8 mouse cellular contexts compared by ENCODE assay signal in genomic region chr8:70042583-70043455, GRCm38 (mm10). TPM values are rescaled to one million over a fixed set of nuclear protein-coding genes. Genes with fewer than 3 reads are reported as not detected.
A peak's percentile ranks its signal among the peaks of the same experiment; 100 is the strongest.
DNase-seq lines count a peak whose midpoint lies in the region; ATAC-seq and TF ChIP-seq lines count a peak whose summit lies in the region.

TSS of gene Mau2 (minus strand) at chr8:70042734.
TSS of gene Sugp1 (plus strand) at chr8:70042813.

- ATAC-seq in heart, embryonic 15.5 days (replicated peaks; ENCODE audit: insufficient number of reproducible peaks, insufficient read depth, low FRiP score, low read depth) = peak; percentile 93
- ATAC-seq in liver, embryonic 14.5 days (ENCODE audit: insufficient read depth) = peak; percentile 92
- ATAC-seq in neural tube, embryonic 11.5 days (ENCODE audit: insufficient read depth, low FRiP score, low TSS enrichment) = peak; percentile 97
- peak; percentile 95 for ATAC-seq in stomach, postnatal 0 days (ENCODE audit: low FRiP score, low TSS enrichment)

- peaks cover 37% of the 10 kb centered on the region for H3K4me1 ChIP-seq in forebrain, embryonic 10.5 days
- peaks cover 38% of the 10 kb centered on the region for H3K4me1 ChIP-seq in heart, embryonic 15.5 days (replicated peaks)
- H3K4me1 ChIP-seq in liver, embryonic 14.5 days (replicated peaks; ENCODE audit: control insufficient read depth in 2 of 2, insufficient read depth in 2 of 2, low read length in 1 of 2) = peaks cover 29 to 37% of the 10 kb centered on the region in 2 experiments
- peaks cover 19% of the 10 kb centered on the region for H3K4me1 ChIP-seq in neural tube, embryonic 11.5 days (ENCODE audit: control insufficient read depth, insufficient read depth, low read length)
- H3K4me1 ChIP-seq in stomach, postnatal 0 days (replicated peaks; ENCODE audit: control insufficient read depth, insufficient read depth) = peaks cover 5% of the 10 kb centered on the region; the same call in 1 of the 2 replicates

- under 1% methylated on average over 65 of the region's 65 CpGs for WGBS in forebrain, embryonic 10.5 days
- under 1% methylated on average over 65 of the region's 65 CpGs for WGBS in heart, embryonic 15.5 days
- under 1% methylated on average over 65 of the region's 65 CpGs for WGBS in liver, embryonic 14.5 days (ENCODE audit: insufficient replicate concordance)
- WGBS in neural tube, embryonic 11.5 days = under 1% methylated on average over 65 of the region's 65 CpGs
- under 1% methylated on average over 65 of the region's 65 CpGs for WGBS in stomach, postnatal 0 days

- no peak for TF ChIP-seq CTCF in liver, embryonic 14.5 days (IDR thresholded peaks at IDR 0.05; ENCODE audit: low read depth)
- no peak for TF ChIP-seq CTCF in stomach, postnatal 0 days (IDR thresholded peaks at IDR 0.05; ENCODE audit: low read depth)

- H3K27ac ChIP-seq in forebrain, embryonic 10.5 days = peak within 1 kb of the TSS; percentile 94
- peak within 1 kb of the TSS; percentile 77 for H3K27ac ChIP-seq in heart, embryonic 15.5 days
- H3K27ac ChIP-seq in liver, embryonic 14.5 days = peak within 1 kb of the TSS; percentile 61
- peak within 1 kb of the TSS; percentile 45; the same call in 1 of the 2 replicates for H3K27ac ChIP-seq in neural tube, embryonic 11.5 days (ENCODE audit: low read depth, low read length)
- peak within 1 kb of the TSS; percentile 86 for H3K27ac ChIP-seq in stomach, postnatal 0 days (replicated peaks)

- H3K9me3 ChIP-seq in forebrain, embryonic 10.5 days = no peaks in the 10 kb centered on the region
- no peaks in the 10 kb centered on the region for H3K9me3 ChIP-seq in heart, embryonic 15.5 days (replicated peaks)
- no peaks in the 10 kb centered on the region for H3K9me3 ChIP-seq in liver, embryonic 14.5 days (ENCODE audit: control insufficient read depth, low read length)
- no peaks in the 10 kb centered on the region for H3K9me3 ChIP-seq in neural tube, embryonic 11.5 days (ENCODE audit: control insufficient read depth, low read length)
- no peaks in the 10 kb centered on the region for H3K9me3 ChIP-seq in stomach, postnatal 0 days (ENCODE audit: control insufficient read depth, low read length)

- H3K4me2 ChIP-seq in heart, embryonic 15.5 days = peak within 1 kb of the TSS; percentile 84
- peak within 1 kb of the TSS; percentile 93 for H3K4me2 ChIP-seq in liver, embryonic 14.5 days (ENCODE audit: low read depth)
- H3K4me2 ChIP-seq in neural tube, embryonic 11.5 days (ENCODE audit: low read depth) = peak within 1 kb of the TSS; percentile 91
- H3K4me2 ChIP-seq in stomach, postnatal 0 days (replicated peaks; ENCODE audit: low read depth) = peak within 1 kb of the TSS; percentile 99

- no peaks in the 10 kb centered on the region for H3K27me3 ChIP-seq in forebrain, embryonic 10.5 days (ENCODE audit: poor library complexity, severe bottlenecking)
- H3K27me3 ChIP-seq in heart, embryonic 15.5 days = no peaks in the 10 kb centered on the region
- no peaks in the 10 kb centered on the region for H3K27me3 ChIP-seq in liver, embryonic 14.5 days (ENCODE audit: control insufficient read depth, insufficient read depth, low read length)
- H3K27me3 ChIP-seq in neural tube, embryonic 11.5 days (ENCODE audit: control insufficient read depth, insufficient read depth, low read length) = no peaks in the 10 kb centered on the region
- H3K27me3 ChIP-seq in stomach, postnatal 0 days (ENCODE audit: control insufficient read depth, insufficient read depth, low read length) = no peaks in the 10 kb centered on the region

- peak within 1 kb of the TSS; percentile 100 for H3K4me3 ChIP-seq in forebrain, embryonic 10.5 days
- peak within 1 kb of the TSS; percentile 93 for H3K4me3 ChIP-seq in heart, embryonic 15.5 days
- H3K4me3 ChIP-seq in liver, embryonic 14.5 days (ENCODE audit: insufficient read depth in 1 of 2, low read depth in 2 of 2, low read length in 2 of 2) = peak within 1 kb of the TSS; percentile 83 to 93
- H3K4me3 ChIP-seq in neural tube, embryonic 11.5 days (ENCODE audit: low read depth, low read length) = peak within 1 kb of the TSS; percentile 92
- H3K4me3 ChIP-seq in stomach, postnatal 0 days (ENCODE audit: low read depth, low read length) = peak within 1 kb of the TSS; percentile 100

- peak within 1 kb of the TSS; percentile 94 for H3K9ac ChIP-seq in heart, embryonic 15.5 days
- peak within 1 kb of the TSS; percentile 85 for H3K9ac ChIP-seq in liver, embryonic 14.5 days (replicated peaks)
- H3K9ac ChIP-seq in neural tube, embryonic 11.5 days (ENCODE audit: low read length) = peak within 1 kb of the TSS; percentile 85
- H3K9ac ChIP-seq in stomach, postnatal 0 days (ENCODE audit: low read length) = peak within 1 kb of the TSS; percentile 99

- peaks cover 17% of the 10 kb centered on the region for H3K36me3 ChIP-seq in forebrain, embryonic 10.5 days (replicated peaks)
- no peaks in the 10 kb centered on the region for H3K36me3 ChIP-seq in heart, embryonic 15.5 days
- no peaks in the 10 kb centered on the region for H3K36me3 ChIP-seq in liver, embryonic 14.5 days (replicated peaks; ENCODE audit: control insufficient read depth, insufficient read depth, low read depth)
- no peaks in the 10 kb centered on the region for H3K36me3 ChIP-seq in neural tube, embryonic 11.5 days (ENCODE audit: control insufficient read depth, insufficient read depth, low read length)
- H3K36me3 ChIP-seq in stomach, postnatal 0 days (ENCODE audit: control insufficient read depth, insufficient read depth, low read length) = no peaks in the 10 kb centered on the region

- TF ChIP-seq EP300 in liver, embryonic 14.5 days (IDR thresholded peaks at IDR 0.05; ENCODE audit: low read depth) = no peak; the same call in 1 of the 2 replicates
- peak; percentile 97 for TF ChIP-seq EP300 in stomach, postnatal 0 days (optimal IDR thresholded peaks at IDR 0.05)

- peak; percentile 95 to 98 for DNase-seq in CD8-positive naive resting alpha-beta T cell, adult 2 months (ENCODE audit: low read depth in 2 of 2, low spot score in 2 of 2)
- DNase-seq in c-Kit-positive CD71-negative TER-119-negative erythroid progenitor cells, embryonic 14.5 days (ENCODE audit: low read depth) = peak; percentile 95
- peak; percentile 97 for DNase-seq in forebrain, embryonic 10.5 days (ENCODE audit: extremely low spot score, low spot score)
- peak; percentile 96 to 97 for DNase-seq in kidney, postnatal 25 days
- DNase-seq in liver, embryonic 14.5 days (ENCODE audit: low read depth in 3 of 3, low spot score in 3 of 3) = peak; percentile 93 to 95 (median 94)
- DNase-seq in neural tube, embryonic 11.5 days (ENCODE audit: low spot score) = peak; percentile 97
- peak; percentile 96 for DNase-seq in stomach, postnatal 0 days (ENCODE audit: low spot score)

RNA-seq across cellular contexts. Expression of gene Mau2, which starts in this region (rescaled TPM):
- 54.5 and 58.6 TPM in 2 replicates for polyA plus RNA-seq in forebrain, embryonic 10.5 days (2016; fragmentation: Nextera tagmentation; extraction: Ambion mirVana)
- 32.0 and 43.5 TPM in 2 replicates for polyA plus RNA-seq in heart, embryonic 15.5 days (2015; fragmentation: Nextera tagmentation; extraction: Ambion mirVana)
- polyA plus RNA-seq in liver, embryonic 14.5 days (2012; rRNA removed) = 19.2 and 19.4 TPM in 2 replicates
- polyA plus RNA-seq in liver, embryonic 14.5 days (2014; fragmentation: Nextera tagmentation; extraction: Ambion mirVana) = 15.6 and 19.6 TPM in 2 replicates
- polyA plus RNA-seq in neural tube, embryonic 11.5 days (2014; fragmentation: Nextera tagmentation; extraction: Ambion mirVana) = 57.3 and 62.1 TPM in 2 replicates
- 22.4 and 24.4 TPM in 2 replicates for polyA plus RNA-seq in stomach, postnatal 0 days (2015; fragmentation: Nextera tagmentation; extraction: Ambion mirVana)

RNA-seq across cellular contexts. Expression of gene Sugp1, which starts in this region (rescaled TPM):
- 53.4 and 55.3 TPM in 2 replicates for polyA plus RNA-seq in forebrain, embryonic 10.5 days (2016; fragmentation: Nextera tagmentation; extraction: Ambion mirVana)
- 25.4 and 31.5 TPM in 2 replicates for polyA plus RNA-seq in heart, embryonic 15.5 days (2015; fragmentation: Nextera tagmentation; extraction: Ambion mirVana)
- polyA plus RNA-seq in liver, embryonic 14.5 days (2012; rRNA removed) = 4.7 and 6.2 TPM in 2 replicates
- 8.8 and 10.3 TPM in 2 replicates for polyA plus RNA-seq in liver, embryonic 14.5 days (2014; fragmentation: Nextera tagmentation; extraction: Ambion mirVana)
- 39.2 and 39.5 TPM in 2 replicates for polyA plus RNA-seq in neural tube, embryonic 11.5 days (2014; fragmentation: Nextera tagmentation; extraction: Ambion mirVana)
- 21.2 and 22.0 TPM in 2 replicates for polyA plus RNA-seq in stomach, postnatal 0 days (2015; fragmentation: Nextera tagmentation; extraction: Ambion mirVana)

Comparison
In these comparisons a context has a peak if more than half of its experiments do, and no peak if none do; other contexts are left out.
1. Peak in every context shown above with its lines: DNase-seq, ATAC-seq, H3K4me3 ChIP-seq and H3K27ac ChIP-seq.